Mouse (Mus musculus): ENCODE results near the gene Mucl3.

The Mucl3 gene

DNA sequence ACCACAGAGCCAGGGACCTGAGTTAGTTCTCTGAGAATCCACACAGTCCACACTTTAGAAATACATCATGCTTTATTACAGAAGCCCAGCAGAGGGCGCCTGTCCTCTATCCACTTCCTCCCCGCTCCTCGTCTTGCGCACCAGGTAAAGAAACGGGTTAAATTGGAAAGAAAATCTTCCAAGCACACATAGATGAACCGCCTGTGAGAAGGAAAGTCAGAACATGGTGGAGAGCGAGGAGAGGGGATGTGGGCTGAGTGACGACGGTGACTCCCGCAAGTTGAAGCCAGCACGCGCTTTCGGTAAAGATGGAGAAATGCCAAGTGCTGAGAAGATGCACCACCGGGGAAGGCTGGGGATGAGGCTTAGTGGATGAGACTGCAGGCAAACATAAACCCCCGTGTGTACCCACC is 7.8 kb downstream of the Mucl3 start:
- peak; percentile 62 for DNase-seq (ENCODE audit: low read depth, low spot score)

DNA sequence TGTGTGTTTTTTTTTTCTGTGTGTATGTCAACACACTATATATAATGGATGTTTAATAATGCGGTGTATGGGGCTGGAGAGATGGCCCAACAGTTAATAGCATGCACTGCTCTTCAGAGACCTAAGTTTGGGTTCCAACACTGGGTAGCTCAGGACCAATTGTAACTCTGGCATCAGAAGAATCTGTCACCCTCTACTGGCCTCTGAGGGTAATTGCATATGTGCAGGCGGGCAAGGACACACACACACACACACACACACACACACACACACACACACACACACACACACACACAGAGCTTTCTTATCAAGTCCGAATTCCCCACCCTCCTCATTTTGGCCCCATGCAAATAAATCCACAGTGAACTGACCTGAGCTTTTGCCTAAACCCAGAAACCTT is 8.3 kb downstream of the Mucl3 start:
- DNase-seq (ENCODE audit: low read depth, low spot score): no peak

DNA sequence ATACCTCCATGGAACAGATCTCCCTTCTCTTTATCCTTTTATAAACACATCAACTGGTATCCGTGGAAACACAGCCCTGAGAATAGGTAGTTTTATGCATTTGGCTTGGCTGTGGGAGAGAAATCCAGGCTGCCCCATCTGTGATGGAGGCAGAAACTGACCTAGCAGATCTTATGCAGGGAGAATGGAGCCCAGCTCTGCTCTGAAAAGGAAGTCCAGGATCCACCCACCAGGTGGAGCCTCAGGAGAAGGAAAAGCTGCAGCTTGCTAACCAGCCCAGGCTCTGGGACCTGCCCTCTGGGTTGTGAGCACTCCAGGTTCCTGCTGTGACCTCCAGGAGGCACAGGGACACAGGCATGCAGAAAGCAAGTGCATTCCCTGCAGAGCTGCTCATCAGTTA is 9.5 kb downstream of the Mucl3 start:
- peak; percentile 27 for DNase-seq (ENCODE audit: low read depth, low spot score)

DNA sequence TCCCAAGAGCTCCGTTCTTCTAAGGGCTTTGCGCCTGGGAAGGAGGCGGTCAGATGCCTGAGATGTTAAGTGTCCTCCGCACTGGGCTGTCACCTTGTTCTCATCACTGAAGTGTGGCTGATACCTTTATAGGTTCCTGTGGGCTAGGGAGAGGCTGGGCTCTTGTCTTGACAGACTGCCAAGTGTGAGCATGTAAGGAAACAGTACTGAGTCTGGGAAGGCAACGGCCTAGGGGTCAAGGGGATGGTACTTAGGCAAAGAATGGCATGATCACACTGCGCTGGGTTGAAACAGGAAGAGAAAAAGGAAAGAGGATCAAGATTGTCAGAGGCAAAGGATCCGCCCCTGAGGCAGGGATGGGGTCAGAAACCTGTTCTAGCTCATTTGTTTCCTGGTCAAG is 17.0 kb downstream of the Mucl3 start, which contains the start of gene Gm9573:
TSS of gene Gm9573 (minus strand) at position 101 of the 400 bp plus-strand sequence.
- no peak for DNase-seq (ENCODE audit: low read depth, low spot score)

DNA sequence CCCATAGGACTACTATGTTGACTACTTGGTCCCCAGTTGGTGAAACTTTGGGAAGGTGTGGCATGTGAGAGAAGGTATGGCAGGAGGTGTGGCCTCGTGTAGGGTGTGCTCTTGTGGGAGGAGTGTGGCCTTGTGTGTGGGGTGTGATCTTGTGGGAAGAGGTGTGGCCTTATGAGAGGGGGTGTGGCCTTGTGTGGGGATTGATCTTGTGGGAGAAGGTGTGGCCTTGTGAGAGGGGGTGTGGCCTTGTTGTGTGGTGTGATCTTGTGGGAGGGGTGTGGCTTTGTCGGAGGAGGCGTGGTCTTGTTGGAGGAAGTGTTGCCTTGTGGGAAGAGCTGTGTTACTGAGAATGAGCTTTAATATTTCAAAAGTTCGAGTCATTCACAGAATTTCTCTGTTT is 26.4 kb downstream of the Mucl3 start:
- no peak for DNase-seq (ENCODE audit: low read depth, low spot score)

- no peak for DNase-seq (ENCODE audit: low read depth, low spot score)
Observed at GRCm38 (mm10) chr17:35601736-35602354, 41.6 kb downstream of the Mucl3 start.

DNA sequence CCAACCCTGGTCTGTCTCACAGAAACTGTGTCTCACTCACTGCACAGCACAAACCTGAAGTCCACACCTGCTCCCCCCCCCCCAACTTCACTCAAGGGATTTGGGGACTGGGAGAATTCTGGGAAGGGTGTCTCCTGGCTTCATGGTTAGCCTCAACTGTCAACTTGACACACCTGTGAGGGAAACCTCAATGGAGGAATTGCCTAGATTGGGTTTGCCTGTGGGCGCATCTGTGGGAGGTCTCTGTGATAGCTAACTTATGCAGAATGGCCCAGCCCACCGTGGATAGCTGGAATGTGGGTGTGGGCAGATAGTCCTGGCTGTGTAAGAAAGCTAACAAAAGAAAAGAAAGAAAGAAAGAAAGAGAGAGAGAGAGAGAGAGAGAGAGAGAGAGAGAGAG is 42.2 kb downstream of the Mucl3 start, which contains the start of gene Sfta2:
TSS of gene Sfta2 (plus strand) at position 301 of the 400 bp plus-strand sequence.
- no peak for DNase-seq (ENCODE audit: low read depth, low spot score)

GRCm38 (mm10) chr17:35597399-35597798 is 46.1 kb downstream of the Mucl3 start:
- no peak for DNase-seq (ENCODE audit: low read depth, low spot score)

- DNase-seq (ENCODE audit: low read depth, low spot score): no peak
Observed at GRCm38 (mm10) chr17:35594456-35594855, 49.0 kb downstream of the Mucl3 start.

GRCm38 (mm10) chr17:35593786-35594185 is 49.7 kb downstream of the Mucl3 start:
- no peak for DNase-seq (ENCODE audit: low read depth, low spot score)

GRCm38 (mm10) chr17:35592131-35592530 is 51.4 kb downstream of the Mucl3 start:
- no peak for DNase-seq (ENCODE audit: low read depth, low spot score)

- no peak for DNase-seq (ENCODE audit: low read depth, low spot score)
Observed at GRCm38 (mm10) chr17:35591731-35592130, 51.8 kb downstream of the Mucl3 start.

DNA sequence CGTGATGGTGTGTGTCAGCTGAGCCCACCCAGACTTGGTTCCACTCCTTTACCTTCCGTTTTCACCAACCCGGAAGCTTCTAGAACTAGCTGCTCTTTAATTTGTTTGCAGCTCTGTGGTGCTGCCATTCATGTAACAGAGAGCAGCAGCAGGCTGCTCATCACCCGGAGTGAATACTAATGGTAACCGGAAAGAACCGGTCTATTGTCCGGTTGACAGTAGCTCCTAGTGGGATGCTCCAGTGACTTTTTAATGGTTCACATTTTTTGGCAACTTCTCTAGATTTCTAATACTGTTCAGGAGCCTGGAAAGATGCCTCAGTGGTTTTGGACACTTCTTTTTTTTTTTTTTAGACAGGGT is 52.3 kb downstream of the Mucl3 start:
- DNase-seq (ENCODE audit: low read depth, low spot score): no peak

DNA sequence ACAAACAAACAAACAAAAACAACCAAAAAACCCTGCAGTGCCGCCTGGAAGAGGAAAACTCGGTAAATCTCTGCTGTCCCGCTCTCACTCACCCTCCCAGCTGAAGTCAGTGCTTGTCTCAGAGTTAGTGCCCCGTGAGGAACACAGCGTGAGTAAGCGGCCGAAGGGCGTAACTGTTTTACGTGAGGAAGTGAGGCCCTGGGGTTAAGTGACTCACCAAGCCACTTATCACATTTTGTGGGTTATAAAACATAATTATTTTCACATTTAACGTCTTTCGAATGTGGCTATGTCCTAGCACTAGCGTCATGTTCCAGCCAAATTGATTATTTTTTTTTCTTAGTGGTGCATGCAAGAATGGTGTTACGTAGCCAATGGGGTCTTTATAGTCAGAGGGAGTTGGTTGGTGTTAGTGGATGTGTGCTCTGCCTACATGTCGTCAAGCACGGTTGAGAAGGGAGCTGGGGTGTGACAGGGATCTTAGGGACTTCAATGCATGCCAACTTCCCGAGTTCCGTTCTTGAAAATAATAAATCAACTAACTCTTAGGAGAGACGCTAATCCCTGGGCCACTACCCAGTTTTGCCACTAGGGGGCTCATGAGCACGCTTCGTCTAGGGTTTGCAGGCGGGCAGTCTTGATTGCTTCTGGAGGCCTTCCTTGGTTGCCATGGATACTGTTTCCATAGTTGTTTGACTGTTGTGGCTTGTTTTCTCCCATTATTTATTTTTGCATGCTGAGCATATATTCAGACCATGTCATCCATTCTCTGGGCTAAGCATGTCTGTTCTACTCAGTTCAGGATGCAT is 52.9 kb downstream of the Mucl3 start:
- DNase-seq (ENCODE audit: low read depth, low spot score): peak; percentile 69

DNA sequence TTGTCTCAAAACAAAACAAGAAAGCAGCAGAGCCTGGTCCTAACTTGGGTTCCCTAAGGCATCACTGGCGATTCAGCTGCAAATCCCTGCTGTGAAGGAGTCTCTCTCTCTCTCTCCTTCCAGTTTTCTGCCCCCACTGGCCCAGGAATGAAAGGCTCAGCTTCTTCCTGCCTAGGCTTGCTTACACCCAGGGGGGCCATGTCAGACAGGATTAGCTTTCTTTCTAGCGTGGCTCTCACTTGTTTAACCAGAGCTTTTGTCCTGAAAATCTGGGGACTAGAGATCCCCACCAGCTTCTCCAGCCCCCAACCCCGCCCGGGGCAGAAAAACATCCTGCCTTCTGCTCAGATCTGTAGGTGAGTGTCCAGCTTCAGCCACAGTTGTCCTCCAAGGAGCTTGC is 55.1 kb downstream of the Mucl3 start:
- DNase-seq (ENCODE audit: low read depth, low spot score): no peak

DNA sequence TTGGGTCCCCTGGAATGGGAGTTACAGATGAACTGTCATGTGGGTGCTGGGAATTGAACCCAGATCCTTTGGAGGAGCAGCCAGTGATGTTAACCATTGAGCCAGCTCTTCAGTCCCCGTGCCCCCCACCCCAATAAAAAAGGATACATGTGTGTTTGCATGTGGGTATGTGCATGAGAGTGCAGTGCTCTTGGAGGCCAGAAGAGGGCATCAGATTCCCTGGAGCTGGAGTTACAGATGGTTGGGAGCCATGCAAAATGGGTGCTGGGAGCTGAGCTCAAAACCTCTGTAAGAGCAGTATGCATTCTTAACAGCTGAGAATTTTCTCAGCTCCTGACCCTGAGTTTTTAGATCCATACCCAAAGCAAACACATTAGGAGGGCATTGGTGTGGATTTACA is 56.2 kb downstream of the Mucl3 start:
- no peak for DNase-seq (ENCODE audit: low read depth, low spot score)
